Mouse (Mus musculus) olfactory bulb, adult 2 months (tissue): ENCODE data around the gene Rnase10.

Experiments
- CTCF ChIP-seq: fragments of 200-500 bp; IDR thresholded peaks from 2 replicates; pipeline ENCODE4 v1.5.1; 2012; ENCODE audit warnings: low read depth, mild to moderate bottlenecking, low read length, moderate library complexity; ENCODE audit not compliant: insufficient read depth
- POLR2A ChIP-seq: fragments of 200-500 bp; IDR thresholded peaks from 2 replicates; pipeline ENCODE4 v1.6.1; 2012; ENCODE audit warnings: mild to moderate bottlenecking, low read depth, low read length, moderate library complexity; ENCODE audit not compliant: insufficient read depth

GRCm38 (mm10) chr14:51054243-51055237 lies 47.0 kb downstream of the Rnase10 start:
- TF ChIP-seq CTCF (no peak), POLR2A (no peak)
